Mouse (Mus musculus): ENCODE measurements around the gene Fabp6. TPM values are rescaled to one million over a fixed set of nuclear protein-coding genes. Genes with fewer than 3 reads are reported as not detected.

Gene Fabp6
- polyA plus RNA-seq, 1 experiment from 2014 or later = not detected

GRCm38 (mm10) chr11:43621769-43622168 is 20.4 kb upstream of the Fabp6 start:
- H3K9me3 ChIP-seq = no peaks in the 10 kb centered on the region
- ATAC-seq (ENCODE audit: low FRiP score) = no peak
- no peak overlapping the region for H3K4me2 ChIP-seq
- no peaks in the 10 kb centered on the region for H3K36me3 ChIP-seq
- H3K27me3 ChIP-seq = no peaks in the 10 kb centered on the region
- 89% methylated on average over 5 of the region's 5 CpGs for WGBS
- H3K9ac ChIP-seq = no peak overlapping the region
- no peak overlapping the region for H3K4me3 ChIP-seq
- no peak overlapping the region for H3K27ac ChIP-seq
- H3K4me1 ChIP-seq (replicated peaks) = peaks cover 30% of the 10 kb centered on the region

- peak; percentile 63 for ATAC-seq (ENCODE audit: low FRiP score)
- Histone ChIP-seq H3K9ac (no peak overlapping the region), H3K9me3 (no peaks in the 10 kb centered on the region), H3K36me3 (no peaks in the 10 kb centered on the region), H3K4me1 (replicated peaks) (peaks cover 20% of the 10 kb centered on the region), H3K27me3 (no peaks in the 10 kb centered on the region), H3K4me3 (no peak overlapping the region), H3K4me2 (0 out of 2 replicates have a peak overlapping the region, but pooled peaks have one; percentile 8), H3K27ac (peak overlapping the region; percentile 75)
- 40% methylated on average over 7 of the region's 7 CpGs for WGBS
Observed at GRCm38 (mm10) chr11:43618403-43618802, 17.1 kb upstream of the Fabp6 start.

GRCm38 (mm10) chr11:43617924-43618323 is 16.6 kb upstream of the Fabp6 start:
- H3K4me1 ChIP-seq (replicated peaks) = peaks cover 24% of the 10 kb centered on the region

GRCm38 (mm10) chr11:43612834-43613488 is 11.6 kb upstream of the Fabp6 start:
- Histone ChIP-seq H3K9me3 (no peaks in the 10 kb centered on the region), H3K4me2 (no peak overlapping the region), H3K9ac (peak overlapping the region; percentile 46), H3K36me3 (no peaks in the 10 kb centered on the region), H3K27ac (peak overlapping the region; percentile 86), H3K4me3 (no peak overlapping the region), H3K27me3 (no peaks in the 10 kb centered on the region), H3K4me1 (replicated peaks) (peaks cover 29% of the 10 kb centered on the region)
- 22% methylated on average over 12 of the region's 12 CpGs for WGBS
- ATAC-seq (ENCODE audit: low FRiP score) = peak; percentile 78

More at GRCm38 (mm10) chr11:43617924-43618323, 16.6 kb upstream of the Fabp6 start:
- H3K9ac ChIP-seq = 0 out of 2 replicates have a peak overlapping the region, but pooled peaks have one; percentile 3
- peak; percentile 53 for ATAC-seq (ENCODE audit: low FRiP score)
- WGBS = 28% methylated on average over 5 of the region's 5 CpGs
- H3K27ac ChIP-seq = peak overlapping the region; percentile 75
- H3K36me3 ChIP-seq = no peaks in the 10 kb centered on the region
- H3K4me3 ChIP-seq = no peak overlapping the region
- no peak overlapping the region for H3K4me2 ChIP-seq
- H3K27me3 ChIP-seq = no peaks in the 10 kb centered on the region
- H3K9me3 ChIP-seq = no peaks in the 10 kb centered on the region

- H3K4me2 ChIP-seq = no peak overlapping the region
- WGBS = 84% methylated on average over 5 of the region's 5 CpGs
- no peak for ATAC-seq (ENCODE audit: low FRiP score)
Observed at GRCm38 (mm10) chr11:43610662-43611033, 9.3 kb upstream of the Fabp6 start.

DNA sequence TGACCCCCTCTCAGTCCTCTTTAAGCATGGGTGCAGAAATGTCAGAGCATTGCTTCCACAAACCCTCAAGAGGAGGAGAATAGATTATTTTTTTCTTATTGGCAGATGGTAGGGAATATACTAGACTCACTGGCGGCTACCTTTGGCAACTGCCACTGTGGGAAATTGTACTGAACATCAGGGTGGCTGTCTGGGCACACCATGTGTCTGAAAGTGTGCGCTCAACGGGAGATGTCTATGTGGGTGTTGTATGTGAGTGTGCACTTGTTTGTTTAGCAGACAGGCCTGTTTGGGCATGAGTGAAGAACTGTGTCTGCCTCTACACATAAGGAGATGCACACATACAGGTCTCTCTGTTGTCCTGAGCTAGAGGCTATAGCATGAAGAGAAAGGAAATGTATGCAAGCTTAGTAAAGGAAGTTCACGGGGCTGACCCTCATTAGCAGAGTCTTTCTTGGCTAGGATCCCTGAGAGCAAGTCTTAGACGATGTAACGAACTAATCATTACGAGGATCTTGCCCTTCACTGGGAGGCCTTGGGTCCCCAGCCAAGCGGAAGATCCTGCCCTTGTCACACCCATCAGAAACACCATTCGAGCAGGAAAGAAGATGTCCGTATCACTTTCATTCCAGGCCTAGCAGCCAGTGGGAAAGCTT is 8.8 kb upstream of the Fabp6 start:
- Histone ChIP-seq H3K27me3 (no peaks in the 10 kb centered on the region), H3K4me3 (no peak overlapping the region), H3K4me2 (no peak overlapping the region), H3K4me1 (replicated peaks) (peaks cover 21% of the 10 kb centered on the region), H3K9me3 (no peaks in the 10 kb centered on the region), H3K9ac (no peak overlapping the region), H3K27ac (no peak overlapping the region), H3K36me3 (no peaks in the 10 kb centered on the region)
- WGBS = 75% methylated on average over 10 of the region's 10 CpGs
- ATAC-seq (ENCODE audit: low FRiP score) = no peak

More at GRCm38 (mm10) chr11:43610662-43611033, 9.3 kb upstream of the Fabp6 start:
- H3K4me3 ChIP-seq = no peak overlapping the region
- H3K27ac ChIP-seq = no peak overlapping the region
- H3K27me3 ChIP-seq = no peaks in the 10 kb centered on the region
- no peaks in the 10 kb centered on the region for H3K36me3 ChIP-seq
- H3K4me1 ChIP-seq (replicated peaks) = peaks cover 21% of the 10 kb centered on the region
- H3K9ac ChIP-seq = no peak overlapping the region
- H3K9me3 ChIP-seq = no peaks in the 10 kb centered on the region

GRCm38 (mm10) chr11:43608440-43608839 is 7.1 kb upstream of the Fabp6 start:
- Histone ChIP-seq H3K9me3 (no peaks in the 10 kb centered on the region), H3K27me3 (no peaks in the 10 kb centered on the region), H3K9ac (no peak overlapping the region), H3K4me2 (no peak overlapping the region), H3K36me3 (no peaks in the 10 kb centered on the region), H3K4me3 (no peak overlapping the region), H3K4me1 (replicated peaks) (peaks cover 21% of the 10 kb centered on the region), H3K27ac (peak overlapping the region; percentile 58)
- 25% methylated on average over 3 of the region's 3 CpGs for WGBS
- ATAC-seq (ENCODE audit: low FRiP score) = no peak

GRCm38 (mm10) chr11:43605859-43606258 is 4.5 kb upstream of the Fabp6 start:
- no peak for ATAC-seq (ENCODE audit: low FRiP score)
- peaks cover 12% of the 10 kb centered on the region for H3K4me1 ChIP-seq (replicated peaks)
- no peak overlapping the region for H3K9ac ChIP-seq
- WGBS = 84% methylated on average over 6 of the region's 6 CpGs
- H3K9me3 ChIP-seq = no peaks in the 10 kb centered on the region
- no peak overlapping the region for H3K27ac ChIP-seq
- H3K4me3 ChIP-seq = no peak overlapping the region
- no peaks in the 10 kb centered on the region for H3K27me3 ChIP-seq
- no peak overlapping the region for H3K4me2 ChIP-seq
- H3K36me3 ChIP-seq = no peaks in the 10 kb centered on the region

- 89% methylated on average over 6 of the region's 6 CpGs for WGBS
- Histone ChIP-seq H3K27ac (no peak overlapping the region), H3K9ac (no peak overlapping the region), H3K36me3 (no peaks in the 10 kb centered on the region), H3K4me3 (no peak overlapping the region), H3K9me3 (no peaks in the 10 kb centered on the region), H3K4me2 (no peak overlapping the region), H3K27me3 (no peaks in the 10 kb centered on the region), H3K4me1 (replicated peaks) (peaks cover 12% of the 10 kb centered on the region)
- no peak for ATAC-seq (ENCODE audit: low FRiP score)
Observed at GRCm38 (mm10) chr11:43604891-43605290, 3.6 kb upstream of the Fabp6 start.

GRCm38 (mm10) chr11:43604207-43604606 is 2.9 kb upstream of the Fabp6 start:
- Histone ChIP-seq H3K27me3 (no peaks in the 10 kb centered on the region), H3K4me2 (no peak overlapping the region), H3K9me3 (no peaks in the 10 kb centered on the region), H3K4me3 (no peak overlapping the region), H3K27ac (no peak overlapping the region), H3K4me1 (replicated peaks) (peaks cover 12% of the 10 kb centered on the region), H3K9ac (no peak overlapping the region), H3K36me3 (no peaks in the 10 kb centered on the region)
- WGBS = 98% methylated on average over 2 of the region's 2 CpGs
- no peak for ATAC-seq (ENCODE audit: low FRiP score)

DNA sequence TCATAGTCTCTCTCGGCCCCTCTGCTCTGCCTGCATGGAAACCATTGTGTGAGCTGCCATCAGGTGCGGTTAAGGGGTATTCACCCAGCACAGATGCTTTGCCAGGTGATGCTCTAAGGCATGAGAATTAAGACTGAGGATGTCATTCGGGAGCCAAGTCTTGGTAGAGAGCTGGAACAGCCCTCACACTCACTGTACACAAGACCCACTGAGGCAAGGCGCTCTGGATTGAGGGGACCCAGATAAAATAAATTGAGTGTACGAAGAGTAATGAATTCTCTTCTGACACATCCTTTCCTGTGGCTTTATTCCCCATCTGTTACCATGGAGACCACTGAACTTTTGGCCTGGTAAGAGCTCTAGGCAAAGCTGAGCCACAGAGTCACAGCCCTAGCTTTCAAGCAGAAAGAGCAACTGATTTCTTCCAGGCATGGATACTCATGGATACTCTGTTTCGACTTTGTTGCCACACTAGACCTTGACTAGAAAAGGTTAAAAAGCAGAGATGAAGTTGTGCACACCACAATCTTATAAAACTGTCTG is 11.7 kb downstream of the Fabp6 start:
- 0 out of 2 replicates have a peak overlapping the region, but pooled peaks have one; percentile 0 for H3K27ac ChIP-seq
- no peak for ATAC-seq (ENCODE audit: low FRiP score)
- no peaks in the 10 kb centered on the region for H3K9me3 ChIP-seq
- 53% methylated on average over 6 of the region's 6 CpGs for WGBS
- no peak overlapping the region for H3K9ac ChIP-seq
- H3K4me2 ChIP-seq = no peak overlapping the region
- H3K4me3 ChIP-seq = no peak overlapping the region
- H3K27me3 ChIP-seq = no peaks in the 10 kb centered on the region
- H3K36me3 ChIP-seq = peaks cover 28% of the 10 kb centered on the region
- H3K4me1 ChIP-seq (replicated peaks) = peaks cover 8% of the 10 kb centered on the region

- no peak within 1 kb of the TSS for H3K4me2 ChIP-seq
- H3K27ac ChIP-seq = no peak within 1 kb of the TSS
- no peaks in the 10 kb centered on the region for H3K27me3 ChIP-seq
- ATAC-seq (ENCODE audit: low FRiP score) = no peak
- no peak within 1 kb of the TSS for H3K9ac ChIP-seq
- H3K9me3 ChIP-seq = no peaks in the 10 kb centered on the region
- H3K4me3 ChIP-seq = no peak within 1 kb of the TSS
- WGBS = 75% methylated on average over 7 of the region's 7 CpGs
- peaks cover 37% of the 10 kb centered on the region for H3K36me3 ChIP-seq
- H3K4me1 ChIP-seq (replicated peaks) = peaks cover 8% of the 10 kb centered on the region
Observed at GRCm38 (mm10) chr11:43586324-43587090, 14.8 kb downstream of the Fabp6 start, which contains the start of gene 4933415A04Rik. Gene 4933415A04Rik, plus strand, starts transcription at chr11:43587040.

Data from hindbrain, embryonic 13.5 days (tissue).